Mouse (Mus musculus) heart, embryonic 15.5 days (tissue): ENCODE data around the gene Itga8. TPM values are rescaled to one million over a fixed set of nuclear protein-coding genes. Genes with fewer than 3 reads are reported as not detected.

ENCODE experiments used
- ATAC-seq: fragments of 200-750 bp; cut with Nextera tagmentation; replicated peaks from 2 replicates; pipeline ENCODE4 v1.8.0; 2017; ENCODE audit warnings: low read depth, moderate TSS enrichment; ENCODE audit not compliant: insufficient number of reproducible peaks, insufficient read depth, low FRiP score
- H3K27ac ChIP-seq: fragments of 300-500 bp; sonication (generic); 2 replicates; pipeline ENCODE4 v1.5.1; 2015; ENCODE audit warnings: mild to moderate bottlenecking, inconsistent platforms
- H3K27me3 ChIP-seq: fragments of 300-500 bp; sonication (generic); 2 replicates; pipeline ENCODE4 v1.6.1; 2015; ENCODE audit warnings: inconsistent platforms
- H3K36me3 ChIP-seq: fragments of 300-500 bp; sonication (generic); 2 replicates; pipeline ENCODE4 v1.6.1; 2015; ENCODE audit warnings: mild to moderate bottlenecking, inconsistent platforms
- H3K4me1 ChIP-seq: fragments of 300-500 bp; sonication (generic); replicated peaks from 2 replicates; pipeline ENCODE4 v1.6.1; 2015; ENCODE audit warnings: inconsistent platforms
- H3K4me2 ChIP-seq: fragments of 300-500 bp; sonication (generic); 2 replicates; pipeline ENCODE4 v1.6.1; 2015; ENCODE audit warnings: inconsistent platforms, mild to moderate bottlenecking, moderate library complexity
- H3K4me3 ChIP-seq: fragments of 300-500 bp; sonication (generic); 2 replicates; pipeline ENCODE4 v1.5.1; 2015; ENCODE audit warnings: mild to moderate bottlenecking, inconsistent platforms
- H3K9ac ChIP-seq: fragments of 300-500 bp; sonication (generic); 2 replicates; pipeline ENCODE4 v1.6.1; 2015; ENCODE audit warnings: mild to moderate bottlenecking, inconsistent platforms
- H3K9me3 ChIP-seq: fragments of 300-500 bp; sonication (generic); replicated peaks from 2 replicates; pipeline ENCODE4 v1.6.1; 2016; ENCODE audit warnings: inconsistent platforms
- WGBS: fragments of 180-500 bp; shearing (Covaris S2); methylation state at CpG from one replicate; pipeline ENCODE4 v1.1.7; 2015; ENCODE audit warnings: mixed read lengths; 5-methylcytosine and 5-hydroxymethylcytosine counted together
- polyA plus RNA-seq: library from polyadenylated mRNA; unstranded; fragments of >200 nt; fragmentation: Nextera tagmentation; extraction: Ambion mirVana; gene quantifications from 2 replicates; pipeline ENCODE4 v1.2.1, GENCODE M21; 2015

Gene Itga8
- polyA plus RNA-seq, 1 experiment from 2014 or later: 11.4 TPM

DNA sequence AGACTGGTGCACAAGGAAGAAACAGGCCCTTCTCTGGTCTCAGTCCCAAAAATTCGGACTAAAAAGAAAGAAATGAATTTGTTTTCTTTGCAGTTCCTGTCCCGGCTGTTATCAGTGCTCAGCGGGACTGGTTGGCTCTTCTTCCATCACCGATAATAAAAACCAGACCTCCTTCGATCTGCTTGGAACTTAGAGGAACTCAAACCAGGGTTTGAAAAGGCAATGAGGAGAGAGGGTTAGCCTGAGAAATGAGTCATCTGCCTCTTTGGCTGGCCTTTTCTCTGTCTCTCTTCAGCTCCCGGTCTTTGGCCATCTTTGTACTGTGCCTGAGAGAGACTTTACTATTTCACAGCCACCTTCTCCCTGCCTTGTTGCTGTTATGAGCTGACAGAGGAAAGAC, 112.7 kb downstream of the Itga8 start:
- ATAC-seq: no peak
- Histone ChIP-seq H3K4me1 (no peaks in the 10 kb centered on the region), H3K4me3 (no peak overlapping the region), H3K27ac (no peak overlapping the region), H3K36me3 (no peaks in the 10 kb centered on the region), H3K4me2 (no peak overlapping the region), H3K27me3 (no peaks in the 10 kb centered on the region), H3K9ac (no peak overlapping the region), H3K9me3 (no peaks in the 10 kb centered on the region)
- WGBS: 29% methylated on average over 6 of the region's 6 CpGs

- 50% methylated on average over 5 of the region's 5 CpGs for WGBS
- ATAC-seq: no peak
- H3K9ac ChIP-seq: no peak overlapping the region
These were observed 114.1 kb downstream of the Itga8 start for GRCm38 (mm10) chr2:12187646-12188045.

DNA sequence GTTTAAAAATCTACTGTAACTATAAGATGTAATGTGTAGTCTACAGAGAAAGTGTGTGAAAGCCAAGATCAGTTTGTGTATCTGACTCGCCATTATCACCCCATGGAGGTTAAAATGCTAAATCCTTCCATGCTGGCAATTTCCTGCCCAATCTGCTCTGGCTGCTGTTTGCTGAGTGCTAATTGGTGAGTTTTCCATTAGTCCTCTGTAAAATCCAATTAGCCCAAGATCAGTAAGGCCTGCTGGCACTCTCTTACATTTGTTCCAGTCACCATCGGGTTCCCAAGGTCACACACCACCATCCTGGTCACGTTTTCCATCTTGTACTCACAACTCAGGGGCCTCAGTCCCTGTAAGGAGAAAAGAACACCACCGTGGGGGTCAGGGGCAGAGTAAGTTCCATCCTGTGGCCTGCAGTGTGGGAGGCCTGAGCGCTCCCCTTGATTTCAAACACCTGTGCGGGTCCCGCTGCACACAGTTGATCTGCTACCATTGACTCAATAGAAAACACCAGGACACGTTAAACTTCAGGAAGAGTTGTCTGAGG, 119.2 kb downstream of the Itga8 start:
- H3K9ac ChIP-seq: no peak overlapping the region
- no peaks in the 10 kb centered on the region for H3K9me3 ChIP-seq
- H3K4me2 ChIP-seq: no peak overlapping the region
- H3K4me3 ChIP-seq: no peak overlapping the region
- 63% methylated on average over 8 of the region's 8 CpGs for WGBS
- H3K36me3 ChIP-seq: no peaks in the 10 kb centered on the region
- H3K27me3 ChIP-seq: no peaks in the 10 kb centered on the region
- H3K27ac ChIP-seq: no peak overlapping the region
- H3K4me1 ChIP-seq: no peaks in the 10 kb centered on the region
- ATAC-seq: no peak

More at GRCm38 (mm10) chr2:12187646-12188045, 114.1 kb downstream of the Itga8 start:
- no peak overlapping the region for H3K4me3 ChIP-seq
- no peak overlapping the region for H3K4me2 ChIP-seq
- no peaks in the 10 kb centered on the region for H3K27me3 ChIP-seq
- H3K4me1 ChIP-seq: no peaks in the 10 kb centered on the region
- H3K27ac ChIP-seq: no peak overlapping the region
- no peaks in the 10 kb centered on the region for H3K9me3 ChIP-seq
- no peaks in the 10 kb centered on the region for H3K36me3 ChIP-seq

DNA sequence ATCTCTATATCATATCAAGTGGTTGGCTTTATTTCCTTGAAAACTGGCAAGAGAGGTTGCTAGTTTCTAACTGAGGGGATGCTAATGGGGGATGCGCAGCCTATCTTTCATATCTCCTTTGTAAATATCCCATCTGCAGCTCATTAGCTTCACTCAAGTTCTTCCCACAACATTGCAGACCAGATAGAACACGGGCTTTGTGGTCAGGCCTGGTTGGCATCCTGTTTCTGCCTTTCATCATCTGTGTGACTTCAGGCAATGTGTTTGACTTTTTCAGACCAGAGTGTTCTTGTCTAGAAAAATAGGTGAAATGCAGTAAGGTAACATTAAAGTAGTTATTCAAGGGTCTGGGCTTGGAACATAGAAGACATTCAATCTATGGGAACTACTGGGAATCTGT, 121.1 kb downstream of the Itga8 start:
- ATAC-seq: no peak
- Histone ChIP-seq H3K4me1 (no peaks in the 10 kb centered on the region), H3K27me3 (no peaks in the 10 kb centered on the region), H3K9me3 (no peaks in the 10 kb centered on the region), H3K4me3 (no peak overlapping the region), H3K27ac (no peak overlapping the region), H3K9ac (no peak overlapping the region), H3K36me3 (no peaks in the 10 kb centered on the region), H3K4me2 (no peak overlapping the region)
- WGBS: 55% methylated on average over 2 of the region's 2 CpGs

GRCm38 (mm10) chr2:12174722-12175427, 126.8 kb downstream of the Itga8 start:
- H3K9ac ChIP-seq: no peak overlapping the region
- H3K36me3 ChIP-seq: no peaks in the 10 kb centered on the region
- no peak for ATAC-seq
- H3K4me1 ChIP-seq: no peaks in the 10 kb centered on the region
- no peak overlapping the region for H3K4me2 ChIP-seq
- H3K27ac ChIP-seq: no peak overlapping the region
- no peak overlapping the region for H3K4me3 ChIP-seq
- WGBS: 62% methylated on average over 7 of the region's 7 CpGs
- H3K27me3 ChIP-seq: no peaks in the 10 kb centered on the region
- no peaks in the 10 kb centered on the region for H3K9me3 ChIP-seq

GRCm38 (mm10) chr2:12170221-12170620, 131.5 kb downstream of the Itga8 start:
- no peaks in the 10 kb centered on the region for H3K36me3 ChIP-seq
- no peak overlapping the region for H3K27ac ChIP-seq
- H3K4me3 ChIP-seq: no peak overlapping the region
- H3K4me2 ChIP-seq: no peak overlapping the region
- ATAC-seq: no peak
- H3K27me3 ChIP-seq: no peaks in the 10 kb centered on the region
- no peaks in the 10 kb centered on the region for H3K9me3 ChIP-seq
- H3K4me1 ChIP-seq: no peaks in the 10 kb centered on the region
- H3K9ac ChIP-seq: no peak overlapping the region

- H3K4me2 ChIP-seq: no peak overlapping the region
- no peaks in the 10 kb centered on the region for H3K9me3 ChIP-seq
- H3K4me3 ChIP-seq: no peak overlapping the region
- no peak for ATAC-seq
- no peaks in the 10 kb centered on the region for H3K4me1 ChIP-seq
- no peak overlapping the region for H3K27ac ChIP-seq
- no peaks in the 10 kb centered on the region for H3K27me3 ChIP-seq
- no peak overlapping the region for H3K9ac ChIP-seq
- no peaks in the 10 kb centered on the region for H3K36me3 ChIP-seq
- WGBS: 69% methylated on average over 3 of the region's 3 CpGs
These were observed 141.2 kb downstream of the Itga8 start for GRCm38 (mm10) chr2:12160486-12160885.

- H3K27ac ChIP-seq: no peak overlapping the region
- H3K4me2 ChIP-seq: no peak overlapping the region
- no peak overlapping the region for H3K9ac ChIP-seq
- no peaks in the 10 kb centered on the region for H3K27me3 ChIP-seq
- no peak for ATAC-seq
- H3K36me3 ChIP-seq: no peaks in the 10 kb centered on the region
- H3K9me3 ChIP-seq: no peaks in the 10 kb centered on the region
- H3K4me3 ChIP-seq: no peak overlapping the region
- WGBS: 49% methylated on average over 1 of the region's 1 CpGs
- H3K4me1 ChIP-seq: 0 out of 2 replicates have a peak, but pooled peaks cover 2% of the 10 kb centered on the region
These were observed 144.7 kb downstream of the Itga8 start for GRCm38 (mm10) chr2:12157001-12157400.

DNA sequence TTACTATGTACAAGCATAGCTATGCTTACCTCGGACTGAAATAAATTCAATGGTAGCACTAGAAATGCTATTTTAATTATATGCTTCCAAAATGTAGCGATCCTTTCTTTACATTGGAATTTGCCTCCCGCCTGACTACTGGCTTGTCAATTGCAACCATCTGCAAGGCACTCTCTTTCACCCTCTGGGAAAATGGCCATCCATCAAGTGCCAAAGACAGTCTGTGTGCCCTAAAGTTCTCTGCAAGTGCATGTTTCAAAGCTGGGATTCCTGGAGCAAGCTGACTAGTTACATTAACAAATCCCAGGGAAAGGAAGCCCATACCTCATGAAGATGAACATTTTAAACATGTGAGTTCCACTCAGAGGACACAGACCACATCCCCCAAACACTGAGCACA, 145.3 kb downstream of the Itga8 start:
- no peak overlapping the region for H3K4me3 ChIP-seq
- no peak overlapping the region for H3K27ac ChIP-seq
- no peak overlapping the region for H3K4me2 ChIP-seq
- H3K4me1 ChIP-seq: 0 out of 2 replicates have a peak, but pooled peaks cover 2% of the 10 kb centered on the region
- H3K27me3 ChIP-seq: no peaks in the 10 kb centered on the region
- 70% methylated on average over 3 of the region's 3 CpGs for WGBS
- no peak for ATAC-seq
- no peaks in the 10 kb centered on the region for H3K9me3 ChIP-seq
- no peaks in the 10 kb centered on the region for H3K36me3 ChIP-seq
- no peak overlapping the region for H3K9ac ChIP-seq

DNA sequence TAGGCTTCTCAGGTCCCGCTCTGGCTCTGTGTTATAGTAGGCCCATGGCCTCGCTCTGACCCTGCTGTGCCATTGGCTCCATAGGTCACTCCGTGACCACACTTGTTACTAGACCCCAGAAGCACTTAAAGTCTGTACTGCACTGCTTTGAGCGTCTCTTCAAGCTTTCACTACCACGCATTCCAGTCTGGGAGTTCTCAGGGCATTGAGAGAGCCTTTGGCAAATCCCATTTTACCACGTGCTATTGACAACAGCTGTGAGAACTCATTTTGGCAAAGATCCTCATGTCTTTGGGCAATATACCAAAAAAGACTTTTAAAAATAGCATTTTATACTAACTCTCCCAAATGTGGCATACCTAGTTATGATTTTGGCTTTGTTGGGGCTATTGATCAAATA, 147.0 kb downstream of the Itga8 start:
- 56% methylated on average over 6 of the region's 6 CpGs for WGBS
- Histone ChIP-seq H3K27me3 (no peaks in the 10 kb centered on the region), H3K4me3 (no peak overlapping the region), H3K4me2 (no peak overlapping the region), H3K27ac (no peak overlapping the region), H3K4me1 (0 out of 2 replicates have a peak, but pooled peaks cover 2% of the 10 kb centered on the region), H3K9me3 (no peaks in the 10 kb centered on the region), H3K9ac (no peak overlapping the region), H3K36me3 (no peaks in the 10 kb centered on the region)
- no peak for ATAC-seq

DNA sequence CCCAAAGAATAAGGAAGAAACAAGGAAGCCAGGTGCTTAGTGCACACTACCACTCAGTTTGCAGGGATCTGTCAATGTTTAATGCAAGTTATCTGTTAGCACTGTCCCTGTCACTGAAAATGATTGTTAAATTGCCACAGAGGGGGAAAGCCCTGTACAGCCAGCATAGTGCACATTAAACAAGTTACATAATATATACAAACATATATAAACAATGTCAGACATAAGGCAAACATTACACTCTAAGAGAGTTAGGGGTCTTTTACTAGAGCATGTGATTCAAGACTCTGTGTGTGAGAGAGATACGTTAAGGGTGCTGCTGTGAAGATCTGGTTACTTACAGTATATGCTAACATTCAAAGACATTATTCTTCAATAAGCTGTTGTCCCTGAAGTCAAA, 148.2 kb downstream of the Itga8 start:
- H3K9me3 ChIP-seq: no peaks in the 10 kb centered on the region
- H3K4me1 ChIP-seq: 0 out of 2 replicates have a peak, but pooled peaks cover 2% of the 10 kb centered on the region
- 68% methylated on average over 1 of the region's 1 CpGs for WGBS
- no peaks in the 10 kb centered on the region for H3K36me3 ChIP-seq
- H3K9ac ChIP-seq: no peak overlapping the region
- no peak overlapping the region for H3K4me3 ChIP-seq
- H3K27me3 ChIP-seq: no peaks in the 10 kb centered on the region
- H3K27ac ChIP-seq: no peak overlapping the region
- no peak overlapping the region for H3K4me2 ChIP-seq
- ATAC-seq: no peak

DNA sequence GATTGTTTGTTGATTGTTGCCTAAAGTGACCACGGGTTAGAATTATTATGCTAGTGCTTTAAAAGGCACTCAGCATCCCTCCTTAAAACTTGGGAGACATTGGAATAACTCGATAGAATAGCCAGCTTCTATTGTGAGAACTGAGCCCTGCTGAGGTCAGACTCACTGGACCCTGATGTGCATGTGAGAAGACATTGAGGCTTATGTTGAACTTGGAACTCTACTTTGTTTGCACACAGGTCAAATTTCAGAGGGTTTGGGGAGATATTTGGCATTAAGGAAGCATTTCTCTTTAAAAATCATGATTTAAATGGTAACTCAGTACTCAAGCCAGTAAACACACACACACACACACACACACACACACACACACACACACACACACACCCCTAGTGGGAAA, 153.8 kb downstream of the Itga8 start:
- Histone ChIP-seq H3K4me1 (no peaks in the 10 kb centered on the region), H3K9ac (no peak overlapping the region), H3K4me2 (no peak overlapping the region), H3K36me3 (no peaks in the 10 kb centered on the region), H3K4me3 (no peak overlapping the region), H3K27ac (no peak overlapping the region), H3K9me3 (no peaks in the 10 kb centered on the region), H3K27me3 (no peaks in the 10 kb centered on the region)
- ATAC-seq: no peak
- 64% methylated on average over 2 of the region's 2 CpGs for WGBS
